Mouse (Mus musculus) megakaryocyte, embryonic 14.5 days (primary cell): ENCODE measurements around the gene Fkbp15. TPM values are rescaled to one million over a fixed set of nuclear protein-coding genes. Genes with fewer than 3 reads are reported as not detected.
A peak's percentile ranks its signal among the peaks of the same experiment; 100 is the strongest.

Experiments
- H3K27me3 ChIP-seq: replicated peaks from 2 replicates; pipeline ENCODE3; 2012; ENCODE audit warnings: inconsistent platforms
- H3K36me3 ChIP-seq: replicated peaks from 2 replicates; pipeline ENCODE3; 2012; ENCODE audit warnings: low read length, inconsistent platforms, mixed read lengths
- H3K4me1 ChIP-seq: 2 replicates; pipeline ENCODE4 v1.6.1; 2012; ENCODE audit warnings: inconsistent platforms
- H3K4me3 ChIP-seq: replicated peaks from 2 replicates; pipeline ENCODE3; 2012; ENCODE audit warnings: moderate library complexity, mild to moderate bottlenecking, inconsistent platforms
- H3K9me3 ChIP-seq: 2 replicates; pipeline ENCODE4 v1.6.1; 2012; ENCODE audit warnings: inconsistent platforms
- FLI1 ChIP-seq: IDR thresholded peaks from 2 replicates; pipeline ENCODE4 v1.6.1; 2012; ENCODE audit warnings: low read length, inconsistent platforms, mixed read lengths
- GATA1 ChIP-seq: IDR thresholded peaks from 3 replicates; pipeline ENCODE4 v1.6.1; 2012; ENCODE audit warnings: mixed read lengths, low read length, inconsistent platforms, borderline replicate concordance
- polyA plus RNA-seq: library from polyadenylated mRNA; stranded (reverse); fragments of >175 nt; gene quantifications from 2 replicates; pipeline ENCODE4 v1.2.3, GENCODE M21; 2012; ENCODE audit warnings: low replicate concordance; ENCODE audit not compliant: insufficient read depth

The Fkbp15 gene
- polyA plus RNA-seq, 1 experiment = 13.1 TPM

GRCm38 (mm10) chr4:62391892-62392291, 31.5 kb upstream of the Fkbp15 start:
- TF ChIP-seq FLI1 (no peak), GATA1 (no peak)
- Histone ChIP-seq H3K9me3 (no peaks in the 10 kb centered on the region), H3K36me3 (peaks cover 86% of the 10 kb centered on the region), H3K4me3 (no peak overlapping the region), H3K4me1 (peaks cover 22% of the 10 kb centered on the region), H3K27me3 (no peaks in the 10 kb centered on the region)

DNA sequence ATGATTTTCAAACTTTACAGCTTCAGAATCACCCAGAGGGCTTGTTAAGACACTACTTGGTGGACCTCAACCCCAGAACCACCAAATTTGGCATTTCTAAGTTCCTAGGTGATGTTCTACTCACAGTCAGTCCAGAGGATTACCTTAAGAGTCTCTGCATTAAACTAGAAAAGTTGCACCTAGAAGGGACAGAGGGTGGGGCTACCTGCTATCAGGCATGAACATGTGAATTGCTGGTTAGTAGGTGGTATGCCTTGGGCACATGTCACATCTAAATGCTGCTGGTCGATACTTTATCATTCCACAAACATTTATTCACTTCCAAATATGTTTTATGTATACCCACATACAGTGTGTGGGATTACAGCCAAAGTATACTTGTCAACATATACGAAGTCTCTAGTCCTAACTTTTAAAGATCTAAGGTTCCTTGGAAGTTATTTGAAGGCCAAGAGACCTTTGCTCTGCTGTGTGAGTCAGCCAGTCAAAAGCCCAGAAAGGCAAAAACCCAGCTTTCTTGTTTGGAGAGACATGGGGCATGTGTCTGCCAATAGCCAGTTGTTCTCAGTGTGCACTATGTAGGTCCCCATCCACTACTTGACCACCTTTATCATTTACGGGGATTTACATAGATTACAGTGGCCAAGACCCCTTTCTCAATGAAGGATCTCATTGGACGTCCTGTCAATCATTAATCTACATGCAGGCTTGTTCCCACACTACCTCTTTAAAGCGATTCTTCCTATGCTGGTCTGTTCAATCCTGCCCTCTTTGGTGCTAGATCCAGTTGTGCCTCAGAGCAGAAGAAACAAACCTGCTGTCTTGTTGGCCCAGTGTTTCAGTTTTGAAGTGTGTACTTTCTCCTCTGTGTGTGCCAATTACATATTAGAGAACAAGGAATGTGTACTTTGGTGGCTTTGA, 29.5 kb upstream of the Fkbp15 start:
- Histone ChIP-seq H3K36me3 (peaks cover 85% of the 10 kb centered on the region), H3K4me1 (peaks cover 5% of the 10 kb centered on the region; the same call in 1 of the 2 replicates), H3K27me3 (no peaks in the 10 kb centered on the region), H3K4me3 (no peak overlapping the region), H3K9me3 (no peaks in the 10 kb centered on the region)
- no peak for TF ChIP-seq GATA1
- TF ChIP-seq FLI1 = no peak

GRCm38 (mm10) chr4:62385439-62385838, 25.1 kb upstream of the Fkbp15 start:
- no peaks in the 10 kb centered on the region for H3K9me3 ChIP-seq
- TF ChIP-seq FLI1 (no peak), GATA1 (no peak)
- peak overlapping the region; percentile 56 for H3K4me3 ChIP-seq
- no peaks in the 10 kb centered on the region for H3K27me3 ChIP-seq
- peaks cover 71% of the 10 kb centered on the region for H3K36me3 ChIP-seq
- peaks cover 11% of the 10 kb centered on the region for H3K4me1 ChIP-seq

- no peaks in the 10 kb centered on the region for H3K9me3 ChIP-seq
- peaks cover 62% of the 10 kb centered on the region for H3K36me3 ChIP-seq
- no peak overlapping the region for H3K4me3 ChIP-seq
- TF ChIP-seq GATA1 = no peak
- TF ChIP-seq FLI1 = no peak
- no peaks in the 10 kb centered on the region for H3K27me3 ChIP-seq
- peaks cover 14% of the 10 kb centered on the region for H3K4me1 ChIP-seq
Observed at GRCm38 (mm10) chr4:62384159-62384558, 23.8 kb upstream of the Fkbp15 start.

GRCm38 (mm10) chr4:62383752-62384151, 23.4 kb upstream of the Fkbp15 start:
- peaks cover 60% of the 10 kb centered on the region for H3K36me3 ChIP-seq
- H3K4me3 ChIP-seq = peak overlapping the region; percentile 6
- TF ChIP-seq GATA1 (no peak), FLI1 (no peak)
- H3K4me1 ChIP-seq = peaks cover 14% of the 10 kb centered on the region
- no peaks in the 10 kb centered on the region for H3K9me3 ChIP-seq
- H3K27me3 ChIP-seq = no peaks in the 10 kb centered on the region

DNA sequence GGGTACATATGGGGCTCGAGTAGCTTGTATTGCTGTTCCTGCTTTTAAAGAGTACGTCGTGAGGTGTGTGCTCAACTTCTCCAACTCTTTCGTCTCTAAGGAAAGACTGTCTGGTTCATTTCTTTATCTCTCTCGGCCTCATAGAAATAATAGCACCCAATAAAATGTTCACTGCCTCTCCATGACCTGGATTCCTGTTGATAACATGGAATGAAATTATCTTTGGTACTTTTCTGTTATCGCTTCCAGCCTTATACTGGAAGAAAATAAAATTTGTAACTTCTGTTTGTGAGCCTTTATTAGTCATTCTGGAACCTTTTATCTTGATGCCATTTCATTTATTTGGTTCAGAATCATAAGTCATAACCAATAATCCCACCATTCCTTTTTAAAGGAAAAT, 22.9 kb upstream of the Fkbp15 start:
- H3K36me3 ChIP-seq = peaks cover 55% of the 10 kb centered on the region
- H3K4me3 ChIP-seq = no peak overlapping the region
- no peaks in the 10 kb centered on the region for H3K9me3 ChIP-seq
- peaks cover 18% of the 10 kb centered on the region for H3K4me1 ChIP-seq
- TF ChIP-seq FLI1 (no peak), GATA1 (no peak)
- H3K27me3 ChIP-seq = no peaks in the 10 kb centered on the region

DNA sequence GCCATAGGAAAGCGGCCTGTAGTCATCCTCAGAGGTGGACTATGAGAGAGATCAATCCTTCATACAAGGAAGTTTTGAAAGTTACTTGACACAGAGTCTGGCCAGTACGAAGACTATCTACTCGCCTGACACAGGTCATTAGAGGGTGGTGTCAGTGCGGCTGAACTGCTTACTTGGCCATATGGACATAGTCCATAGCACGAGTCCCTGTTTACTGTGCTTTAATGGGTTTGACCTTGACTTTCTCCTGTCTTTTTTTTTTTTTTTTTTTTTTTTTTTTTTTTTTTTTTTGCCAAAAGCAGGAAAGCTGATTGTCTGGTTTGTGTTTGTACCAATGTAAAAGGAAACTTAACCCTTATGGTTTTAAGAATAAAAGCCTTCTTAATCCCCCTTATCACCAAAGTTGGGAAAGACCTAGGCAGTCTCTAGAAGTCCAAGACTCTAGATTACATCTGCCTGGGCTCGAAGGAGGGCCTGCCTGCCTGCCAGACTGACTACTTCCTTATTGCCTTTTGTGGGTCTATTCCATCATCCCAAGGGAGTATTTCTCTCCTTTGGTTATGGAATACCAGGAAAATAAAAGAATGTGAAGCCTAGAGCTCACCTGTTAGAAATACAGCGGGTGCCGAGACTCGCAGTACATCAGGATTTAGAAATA, 19.5 kb upstream of the Fkbp15 start:
- no peak for TF ChIP-seq FLI1
- TF ChIP-seq GATA1 = no peak
- Histone ChIP-seq H3K9me3 (no peaks in the 10 kb centered on the region), H3K27me3 (no peaks in the 10 kb centered on the region)

DNA sequence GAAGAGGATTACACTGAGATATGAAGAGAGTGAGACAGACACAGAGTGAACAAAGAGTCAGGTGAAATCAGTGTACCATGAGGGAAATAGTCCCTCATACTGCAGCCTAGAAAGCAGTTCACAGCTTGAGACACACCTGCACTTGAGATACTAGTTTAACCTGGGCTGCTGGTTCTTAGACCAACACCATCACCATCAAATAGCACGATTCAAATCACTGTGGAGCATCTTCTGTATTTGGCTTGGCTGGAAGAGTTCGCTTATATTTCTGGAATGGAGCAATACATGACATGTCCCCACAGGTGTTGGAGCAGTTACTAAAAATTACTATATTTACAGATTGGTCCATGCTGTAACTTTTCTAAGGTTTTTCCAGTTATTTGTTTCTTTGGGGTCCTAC, 15.8 kb upstream of the Fkbp15 start:
- H3K4me1 ChIP-seq = peaks cover 59% of the 10 kb centered on the region
- H3K9me3 ChIP-seq = no peaks in the 10 kb centered on the region
- peaks cover 8% of the 10 kb centered on the region for H3K36me3 ChIP-seq
- no peak overlapping the region for H3K4me3 ChIP-seq
- TF ChIP-seq FLI1 (no peak), GATA1 (no peak)
- no peaks in the 10 kb centered on the region for H3K27me3 ChIP-seq

More for the DNA sequence above, 19.5 kb upstream of the Fkbp15 start:
- peaks cover 24% of the 10 kb centered on the region for H3K36me3 ChIP-seq
- H3K4me3 ChIP-seq = no peak overlapping the region
- H3K4me1 ChIP-seq = peaks cover 27% of the 10 kb centered on the region

- Histone ChIP-seq H3K27me3 (no peaks in the 10 kb centered on the region), H3K4me3 (no peak overlapping the region), H3K4me1 (peaks cover 70% of the 10 kb centered on the region), H3K36me3 (peaks cover 6% of the 10 kb centered on the region), H3K9me3 (no peaks in the 10 kb centered on the region)
- TF ChIP-seq FLI1 = no peak
- TF ChIP-seq GATA1 = no peak
Observed at GRCm38 (mm10) chr4:62374342-62374741, 14.0 kb upstream of the Fkbp15 start.

DNA sequence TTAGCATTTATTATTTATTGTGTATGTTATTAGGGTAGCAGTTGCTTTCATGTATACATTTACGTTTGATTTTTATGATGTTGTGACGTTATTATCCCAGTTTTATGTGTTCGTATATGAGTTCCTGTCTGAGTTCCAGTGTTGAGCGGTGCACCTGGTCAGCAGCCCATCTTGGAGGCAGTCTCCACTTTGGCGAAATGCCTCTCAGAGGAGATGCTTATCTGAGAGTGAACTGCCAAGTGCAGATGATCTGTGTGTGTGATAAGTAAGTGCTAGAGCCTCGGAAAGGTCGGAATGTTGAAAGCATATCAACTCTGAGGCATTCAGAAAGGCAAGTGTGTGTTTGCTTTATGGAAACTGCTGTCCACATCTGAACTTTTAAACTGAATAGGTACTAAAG, 13.3 kb upstream of the Fkbp15 start:
- no peak overlapping the region for H3K4me3 ChIP-seq
- no peaks in the 10 kb centered on the region for H3K9me3 ChIP-seq
- peaks cover 75% of the 10 kb centered on the region for H3K4me1 ChIP-seq
- H3K27me3 ChIP-seq = no peaks in the 10 kb centered on the region
- TF ChIP-seq GATA1 (no peak), FLI1 (no peak)
- peaks cover 2% of the 10 kb centered on the region for H3K36me3 ChIP-seq
